Mouse (Mus musculus) kidney, adult 8-10 months (tissue): Measurements from ENCODE around the gene Zdhhc25.

Source experiments
- DNase-seq, 2 experiments: peaks; one replicate each; pipeline ENCODE4 v3.0.0; 2022

Gene Zdhhc25

DNA sequence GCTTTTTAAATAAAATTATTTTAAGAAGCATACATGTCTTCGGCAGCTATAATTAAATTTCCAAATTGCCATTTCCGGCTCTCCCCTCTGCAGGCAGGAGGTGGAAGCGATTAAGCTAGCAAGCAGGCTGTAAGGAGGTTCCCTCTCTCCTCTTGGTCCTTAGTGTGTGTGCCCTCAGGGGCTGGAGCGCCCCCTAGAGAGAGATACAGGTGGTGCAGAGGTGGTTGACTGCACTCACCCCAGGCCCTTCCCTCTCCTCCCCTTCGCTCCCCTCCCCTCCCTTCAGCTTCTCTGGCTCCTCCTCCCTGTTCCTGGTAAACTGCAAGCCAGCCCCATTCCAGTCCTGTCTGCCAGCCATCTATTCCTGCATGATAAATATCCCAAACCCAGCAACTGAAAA lies 35.1 kb downstream of the Zdhhc25 start:
- DNase-seq = no peak

DNA sequence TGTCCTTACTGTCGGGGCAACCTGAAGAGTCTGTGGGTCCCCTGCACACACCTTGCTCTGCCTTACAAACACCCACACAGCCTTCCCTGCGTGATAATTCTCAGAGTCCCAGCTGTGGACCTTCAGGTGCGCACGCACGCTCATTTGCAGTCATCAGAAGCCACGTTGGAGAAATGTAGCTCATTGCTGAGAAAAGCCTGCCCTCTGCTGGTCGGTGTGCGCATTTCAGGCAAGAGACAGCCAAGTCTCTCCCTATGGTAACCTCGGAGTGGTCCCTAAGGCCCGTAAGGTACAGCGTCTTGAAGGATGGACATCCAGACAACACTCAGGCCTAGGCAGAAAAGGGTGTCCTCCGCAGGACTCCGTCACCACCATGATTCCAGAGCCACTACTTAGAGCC lies 50.9 kb downstream of the Zdhhc25 start:
- peak; percentile 32 to 63 for DNase-seq
